Mouse (Mus musculus): ENCODE data around the gene Cxcr4.

DNA sequence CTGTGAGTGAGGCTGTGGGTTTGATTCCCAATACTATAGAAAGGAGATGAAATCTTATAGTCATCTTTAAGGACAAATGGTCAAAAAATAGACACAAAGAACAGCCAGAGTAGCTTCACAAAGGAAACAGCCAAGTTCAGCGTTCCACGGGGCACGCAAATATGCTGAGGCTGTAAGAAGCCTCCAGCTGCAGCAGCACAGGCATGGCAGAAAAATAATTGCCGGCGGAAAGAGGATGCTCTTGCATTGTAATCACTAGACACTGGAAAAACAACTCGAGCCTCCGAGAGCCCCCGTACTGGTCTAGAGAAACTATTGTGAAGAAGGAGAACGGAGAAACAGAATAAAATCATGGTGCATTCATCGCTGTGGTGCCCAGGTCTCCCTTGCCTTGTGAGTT, 52.5 kb downstream of the Cxcr4 start:
- TF ChIP-seq POLR2A (IDR thresholded peaks at IDR 0.05; ENCODE audit: low read depth, low read length), result no peak
- no peak for TF ChIP-seq CTCF (conservative IDR thresholded peaks at IDR 0.05; ENCODE audit: insufficient read depth, insufficient read length, low read depth, low read length)

Data from kidney, adult 2 months (tissue).